Mouse (Mus musculus) CH12.LX (cell line): ENCODE results near the gene Prkaa2. TPM values are rescaled to one million over a fixed set of nuclear protein-coding genes. Genes with fewer than 3 reads are reported as not detected.

Experiments used
- DNase-seq: peaks from one replicate; pipeline ENCODE4 v3.0.0-alpha.2; 2013; ENCODE audit errors: extremely low read depth
- H3K27ac ChIP-seq: 2 replicates; pipeline ENCODE4 v1.5.1; 2012; ENCODE audit warnings: low read depth, mild to moderate bottlenecking, control low read depth, moderate library complexity; ENCODE audit not compliant: insufficient read depth
- H3K27me3 ChIP-seq: replicated peaks from 2 replicates; pipeline ENCODE3; 2012; ENCODE audit warnings: inconsistent platforms
- H3K36me3 ChIP-seq, 2 experiments: replicated peaks in 1 of 2; 2 replicates each; pipeline versions ENCODE3 to v1.6.1; 2012; ENCODE audit warnings: inconsistent platforms in 1 of 2, low read length in 1 of 2, mild to moderate bottlenecking in 1 of 2, mixed read lengths in 1 of 2, moderate library complexity in 1 of 2; ENCODE audit not compliant: control insufficient read depth in 1 of 2, insufficient read depth in 1 of 2
- H3K4me1 ChIP-seq, 2 experiments: 2 replicates each; pipeline ENCODE4 v1.6.1; 2012; ENCODE audit warnings: inconsistent platforms in 1 of 2, moderate library complexity in 1 of 2; ENCODE audit not compliant: insufficient read depth in 2 of 2, control insufficient read depth in 1 of 2
- H3K4me2 ChIP-seq: 2 replicates; pipeline ENCODE4 v1.6.1; 2012; ENCODE audit warnings: low read depth, mild to moderate bottlenecking, control low read depth; ENCODE audit not compliant: poor library complexity, insufficient read depth, severe bottlenecking
- H3K4me3 ChIP-seq, 3 experiments: fragments of 150-350 bp in 1 of 3; sonication (generic) in 1 of 3; replicated peaks in 1 of 3; 2 replicates each; pipeline versions ENCODE3 to v1.5.1; 2011 to 2012; ENCODE audit warnings: low read depth in 2 of 3, low read length in 2 of 3, mild to moderate bottlenecking in 2 of 3, moderate library complexity in 2 of 3, control low read depth in 1 of 3, improper control_type of control experiment in 1 of 3, inconsistent platforms in 1 of 3, mixed read lengths in 1 of 3; ENCODE audit not compliant: poor library complexity in 1 of 3
- H3K79me2 ChIP-seq: replicated peaks from 2 replicates; pipeline ENCODE4 v1.6.1; 2012; ENCODE audit warnings: mild to moderate bottlenecking, moderate library complexity; ENCODE audit not compliant: control insufficient read depth, poor library complexity, insufficient read depth, severe bottlenecking; ENCODE audit errors: extremely low read depth
- H3K9ac ChIP-seq: 2 replicates; pipeline ENCODE4 v1.6.1; 2012; ENCODE audit warnings: low read depth, mild to moderate bottlenecking, control low read depth, moderate library complexity; ENCODE audit not compliant: insufficient read depth
- H3K9me3 ChIP-seq: replicated peaks from 2 replicates; pipeline ENCODE3; 2012; ENCODE audit warnings: low read length, inconsistent platforms, mixed read lengths
- BHLHE40 ChIP-seq: IDR thresholded peaks from 2 replicates; pipeline ENCODE4 v1.6.1; 2011; ENCODE audit warnings: mild to moderate bottlenecking, low read depth, low read length, improper control_type of control experiment
- CHD2 ChIP-seq: IDR thresholded peaks from 2 replicates; pipeline ENCODE4 v1.6.1; 2011; ENCODE audit warnings: low read length, improper control_type of control experiment
- CTCF ChIP-seq, 2 experiments: IDR thresholded peaks in 1 of 2; conservative IDR thresholded peaks in 1 of 2; 2 replicates each; pipeline ENCODE4 v1.5.1; 2011 to 2012; ENCODE audit warnings: low read depth in 2 of 2, low read length in 2 of 2, improper control_type of control experiment in 1 of 2, inconsistent platforms in 1 of 2, mild to moderate bottlenecking in 1 of 2, moderate library complexity in 1 of 2
- E2F4 ChIP-seq: IDR thresholded peaks from 2 replicates; pipeline ENCODE4 v1.6.1; 2011; ENCODE audit warnings: low read depth, low read length, improper control_type of control experiment; ENCODE audit not compliant: insufficient replicate concordance
- ELF1 ChIP-seq: IDR thresholded peaks from 2 replicates; pipeline ENCODE4 v1.6.1; 2014; ENCODE audit warnings: low read depth, mild to moderate bottlenecking, inconsistent platforms, low read length, improper control_type of control experiment
- IRF4 ChIP-seq: IDR thresholded peaks from 2 replicates; pipeline ENCODE4 v1.6.1; 2014; ENCODE audit warnings: low read depth, mild to moderate bottlenecking, inconsistent platforms, low read length, improper control_type of control experiment
- KAT2A ChIP-seq: IDR thresholded peaks from 2 replicates; pipeline ENCODE4 v1.6.1; 2012; ENCODE audit warnings: low read length, improper control_type of control experiment, inconsistent platforms; ENCODE audit not compliant: insufficient replicate concordance
- MAX ChIP-seq: IDR thresholded peaks from 2 replicates; pipeline ENCODE4 v1.6.1; 2011; ENCODE audit warnings: low read length, improper control_type of control experiment
- MEF2A ChIP-seq: IDR thresholded peaks from 2 replicates; pipeline ENCODE4 v1.6.1; 2014; ENCODE audit warnings: low read depth, mild to moderate bottlenecking, inconsistent platforms, low read length, improper control_type of control experiment, borderline replicate concordance
- MXI1 ChIP-seq: IDR thresholded peaks from 2 replicates; pipeline ENCODE4 v1.6.1; 2011; ENCODE audit warnings: mild to moderate bottlenecking, low read depth, low read length, improper control_type of control experiment
- PAX5 ChIP-seq: IDR thresholded peaks from 2 replicates; pipeline ENCODE4 v1.6.1; 2012; ENCODE audit warnings: low read length, inconsistent platforms, mixed read lengths
- RAD21 ChIP-seq: IDR thresholded peaks from 2 replicates; pipeline ENCODE4 v1.6.1; 2011; ENCODE audit warnings: low read depth, mild to moderate bottlenecking, low read length, improper control_type of control experiment, moderate library complexity
- SIN3A ChIP-seq: IDR thresholded peaks from 2 replicates; pipeline ENCODE4 v1.6.1; 2012; ENCODE audit warnings: low read length, improper control_type of control experiment, inconsistent platforms
- TCF12 ChIP-seq: IDR thresholded peaks from 2 replicates; pipeline ENCODE4 v1.6.1; 2014; ENCODE audit warnings: low read depth, mild to moderate bottlenecking, inconsistent platforms, low read length, improper control_type of control experiment
- UBTF ChIP-seq: IDR thresholded peaks from 2 replicates; pipeline ENCODE4 v1.6.1; 2012; ENCODE audit warnings: low read depth, mild to moderate bottlenecking, inconsistent platforms, low read length, improper control_type of control experiment, moderate library complexity
- ZKSCAN1 ChIP-seq: IDR thresholded peaks from 2 replicates; pipeline ENCODE4 v1.6.1; 2012; ENCODE audit warnings: low read depth, inconsistent platforms, low read length, improper control_type of control experiment, borderline replicate concordance
- ZNF384 ChIP-seq: IDR thresholded peaks from 2 replicates; pipeline ENCODE4 v1.6.1; 2012; ENCODE audit warnings: low read depth, low read length, improper control_type of control experiment, inconsistent platforms
- dilution Hi-C: fragments of 300-500 bp; cut with MboI; formaldehyde crosslinking; loops from 2 replicates; pipeline ENCODE4 v1.14.3; 2020; ENCODE audit warnings: low sequenced_read_pairs; ENCODE audit not compliant: extremely low pct_unique_long_range_greater_than_20kb, extremely low pct_ligation_motif_present
- in situ Hi-C: fragments of 300-500 bp; cut with MboI; formaldehyde crosslinking; loops from 3 replicates; pipeline ENCODE4 v1.14.3; 2019; ENCODE audit warnings: low sequenced_read_pairs, low pct_ligation_motif_present, low pct_unique_long_range_greater_than_20kb, mixed read lengths
- polyA plus RNA-seq: library from polyadenylated mRNA; unstranded; fragments of >175 nt; gene quantifications from 2 replicates; pipeline ENCODE4 v1.2.1, GENCODE M21; 2012; ENCODE audit warnings: low read depth; ENCODE audit not compliant: insufficient read length
- total RNA-seq, 2 experiments: library from RNA; depleted of rRNA; stranded (reverse); fragments of 300-350 nt in 1 of 2; fragments of >200 nt in 1 of 2; gene quantifications; 2 replicates each; pipeline ENCODE4 v1.2.3; 2012 to 2014

Gene Prkaa2
- total and polyA plus RNA-seq, 3 experiments = 0.23 to 0.68 (median 0.29) TPM

DNA sequence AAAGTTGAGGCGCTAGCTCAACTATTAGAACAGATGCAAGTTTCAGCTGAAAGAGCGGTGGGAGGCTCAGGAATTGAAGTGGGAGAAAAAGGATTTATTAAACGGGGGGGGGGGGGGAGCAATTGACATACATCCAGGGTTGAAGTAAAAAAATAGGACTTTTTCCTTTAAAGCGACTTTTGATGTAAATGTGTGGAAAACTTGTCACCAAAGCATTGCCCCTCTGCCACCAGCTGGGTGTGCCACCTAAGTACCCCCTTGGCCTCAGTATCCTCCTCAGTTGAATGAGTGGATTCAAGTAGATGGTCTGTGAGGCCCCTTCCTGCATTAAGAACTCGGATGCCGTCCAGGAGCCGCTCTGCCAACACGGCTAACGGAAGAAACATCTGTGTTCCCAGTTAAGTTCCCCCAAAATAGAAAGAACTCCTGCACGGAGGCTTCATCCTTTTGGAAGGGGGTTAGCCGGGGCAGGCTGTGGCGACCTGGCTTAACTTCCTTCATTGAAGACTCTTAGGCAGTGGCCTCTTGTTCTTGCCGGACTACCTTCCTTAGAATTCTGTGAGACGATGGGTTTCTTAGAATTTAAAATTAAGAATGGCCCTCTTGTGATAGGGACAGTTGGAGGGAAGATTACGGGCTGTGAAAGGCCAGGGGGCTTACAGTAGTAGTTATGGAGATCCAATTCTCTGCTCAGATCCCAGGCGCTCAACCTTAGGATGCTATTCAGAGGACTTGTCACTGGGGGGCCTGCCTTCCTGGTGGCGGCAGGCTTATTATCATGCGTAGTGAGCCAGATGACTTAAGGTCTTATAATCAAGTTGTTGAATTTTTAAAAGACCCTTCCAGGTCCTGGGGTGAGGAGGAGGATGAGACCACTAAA is 49.2 kb upstream of the Prkaa2 start:
- Histone ChIP-seq H3K9ac (no peak overlapping the region), H3K4me1 (peaks cover 0 to 28% of the 10 kb centered on the region in 2 experiments; a peak in 3 of 4 replicates), H3K27me3 (no peaks in the 10 kb centered on the region), H3K9me3 (no peaks in the 10 kb centered on the region), H3K27ac (no peak overlapping the region), H3K4me3 (peak overlapping the region in 1 of 3 experiments; percentile 78), H3K36me3 (no peaks in the 10 kb centered on the region), H3K4me2 (peak overlapping the region; percentile 99; the same call in 1 of the 2 replicates)
- in situ Hi-C loops (loop anchor here (5.0 kb wide), 1 partner anchor 153 kb away; no protein-coding TSS in a partner anchor), dilution Hi-C loops (no loop called here)
- DNase-seq = no peak
- TF ChIP-seq CTCF (conservative IDR thresholded peaks at IDR 0.05 in 1 of 2, IDR thresholded peaks at IDR 0.05 in 1 of 2; ENCODE audit: low read depth in 2 of 2, low read length in 2 of 2) (peak in 1 of 2 experiments; percentile 12; a peak in 1 of 4 replicates), MAX (no peak), MXI1 (no peak)
- TF ChIP-seq, all 38 proteins: peak for 1
- H3K79me2 ChIP-seq = no peaks in the 10 kb centered on the region

DNA sequence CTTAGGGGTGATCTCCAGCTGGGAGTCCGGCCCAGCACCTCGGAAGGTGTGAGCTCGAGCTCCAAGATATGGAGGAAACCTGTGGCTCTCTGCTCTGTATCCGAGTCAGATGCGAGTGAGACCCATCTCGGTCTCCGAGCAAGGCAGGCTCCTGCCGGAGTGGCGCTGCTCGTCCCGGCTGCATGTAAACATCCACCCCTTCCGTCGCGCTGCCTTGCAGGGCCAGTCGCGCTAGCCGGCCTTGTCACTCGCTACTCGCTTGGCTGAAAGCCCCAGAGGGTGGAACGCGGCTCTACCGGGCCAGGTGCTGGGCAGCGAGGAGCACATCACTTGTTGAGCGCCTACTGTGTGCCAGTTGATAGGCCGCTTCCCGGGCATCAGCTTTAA is 48.5 kb upstream of the Prkaa2 start:
- Histone ChIP-seq H3K4me2 (peak overlapping the region; percentile 99), H3K79me2 (no peaks in the 10 kb centered on the region), H3K4me1 (peaks cover 0 to 21% of the 10 kb centered on the region in 2 experiments; a peak in 2 of 4 replicates), H3K9me3 (no peaks in the 10 kb centered on the region), H3K27ac (no peak overlapping the region), H3K9ac (peak overlapping the region; percentile 49; the same call in 1 of the 2 replicates), H3K36me3 (no peaks in the 10 kb centered on the region), H3K27me3 (no peaks in the 10 kb centered on the region), H3K4me3 (peak overlapping the region; percentile 43 to 78 (median 66))
- peak; percentile 66 for DNase-seq
- in situ Hi-C loops (loop anchor here (5.0 kb wide), 1 partner anchor 154 kb away; no protein-coding TSS in a partner anchor), dilution Hi-C loops (no loop called here)
- TF ChIP-seq ZNF384 (no peak), ELF1 (no peak), E2F4 (no peak), TCF12 (no peak), SIN3A (peak; percentile 42; the same call in 1 of the 2 replicates), CTCF (conservative IDR thresholded peaks at IDR 0.05 in 1 of 2, IDR thresholded peaks at IDR 0.05 in 1 of 2; ENCODE audit: low read depth in 2 of 2, low read length in 2 of 2) (peak in 1 of 2 experiments; percentile 35; a peak in 2 of 4 replicates), BHLHE40 (no peak), MXI1 (no peak), ZKSCAN1 (peak; percentile 81), PAX5 (no peak), UBTF (peak; percentile 98), IRF4 (peak; percentile 33; the same call in 1 of the 2 replicates), KAT2A (no peak), CHD2 (no peak), RAD21 (peak; percentile 7), MAX (no peak), MEF2A (no peak)
